Mouse (Mus musculus) granulocyte monocyte progenitor cell, adult 5-6 weeks (primary cell): Measurements from ENCODE around the gene Wdr13. TPM values are rescaled to one million over a fixed set of nuclear protein-coding genes. Genes with fewer than 3 reads are reported as not detected.

Source experiments
- ATAC-seq: replicated peaks from 2 replicates; pipeline ENCODE4 v1.8.0; 2016; ENCODE audit warnings: mild to moderate bottlenecking, moderate TSS enrichment, inconsistent platforms; ENCODE audit not compliant: poor library complexity, severe bottlenecking
- total RNA-seq, 2 experiments: library from RNA; stranded (forward) in 1 of 2; stranded (reverse) in 1 of 2; fragments of 200-712, 200-1000 nt in 1 of 2; fragments of >200 nt in 1 of 2; fragmentation: Nextera tagmentation in 1 of 2; gene quantifications; 2 replicates each; pipeline ENCODE4 v1.2.3; 2014 to 2017

Wdr13 gene
- total RNA-seq, 2 experiments from 2014 or later: 15.6 to 25.6 TPM

- no peak for ATAC-seq
These were observed 15.4 kb downstream of the Wdr13 start for GRCm38 (mm10) chrX:8117264-8117663.

GRCm38 (mm10) chrX:8115275-8115674, 17.4 kb downstream of the Wdr13 start:
- ATAC-seq: no peak; the same call in 1 of the 2 replicates

- ATAC-seq: no peak
These were observed 27.7 kb downstream of the Wdr13 start for GRCm38 (mm10) chrX:8105019-8105418.

- ATAC-seq: no peak
These were observed 30.5 kb downstream of the Wdr13 start for GRCm38 (mm10) chrX:8102213-8102668.

GRCm38 (mm10) chrX:8101017-8101416, 31.7 kb downstream of the Wdr13 start:
- ATAC-seq: no peak

- ATAC-seq: no peak
These were observed 33.3 kb downstream of the Wdr13 start for GRCm38 (mm10) chrX:8099435-8099834.

- ATAC-seq: peak; percentile 95
These were observed 35.9 kb downstream of the Wdr13 start for GRCm38 (mm10) chrX:8096787-8097242.

GRCm38 (mm10) chrX:8096068-8096786, 36.5 kb downstream of the Wdr13 start:
- peak; percentile 94 for ATAC-seq

GRCm38 (mm10) chrX:8095546-8095945, 37.1 kb downstream of the Wdr13 start:
- no peak for ATAC-seq

- ATAC-seq: peak; percentile 64; the same call in 1 of the 2 replicates
These were observed 41.7 kb downstream of the Wdr13 start for GRCm38 (mm10) chrX:8090954-8091347.

- peak; percentile 99 for ATAC-seq
These were observed 42.2 kb downstream of the Wdr13 start, which contains the start of gene Was for GRCm38 (mm10) chrX:8090346-8090953. Gene Was (minus strand): TSS chrX:8090498.

GRCm38 (mm10) chrX:8089746-8090145, 42.9 kb downstream of the Wdr13 start:
- no peak; the same call in 1 of the 2 replicates for ATAC-seq

GRCm38 (mm10) chrX:8085611-8086010, 47.1 kb downstream of the Wdr13 start:
- ATAC-seq: no peak

GRCm38 (mm10) chrX:8084771-8085259, 47.9 kb downstream of the Wdr13 start:
- no peak for ATAC-seq

GRCm38 (mm10) chrX:8075104-8075503, 57.6 kb downstream of the Wdr13 start:
- ATAC-seq: no peak

- peak; percentile 95 for ATAC-seq
These were observed 58.2 kb downstream of the Wdr13 start, which contains the start of gene Suv39h1 for GRCm38 (mm10) chrX:8074430-8075014. Gene Suv39h1 (minus strand): TSS chrX:8074760.

- ATAC-seq: peak; percentile 29
These were observed 58.7 kb downstream of the Wdr13 start for GRCm38 (mm10) chrX:8073881-8074429.
